ENCODE assay signal across 17 mouse cellular contexts in the genomic region with DNA sequence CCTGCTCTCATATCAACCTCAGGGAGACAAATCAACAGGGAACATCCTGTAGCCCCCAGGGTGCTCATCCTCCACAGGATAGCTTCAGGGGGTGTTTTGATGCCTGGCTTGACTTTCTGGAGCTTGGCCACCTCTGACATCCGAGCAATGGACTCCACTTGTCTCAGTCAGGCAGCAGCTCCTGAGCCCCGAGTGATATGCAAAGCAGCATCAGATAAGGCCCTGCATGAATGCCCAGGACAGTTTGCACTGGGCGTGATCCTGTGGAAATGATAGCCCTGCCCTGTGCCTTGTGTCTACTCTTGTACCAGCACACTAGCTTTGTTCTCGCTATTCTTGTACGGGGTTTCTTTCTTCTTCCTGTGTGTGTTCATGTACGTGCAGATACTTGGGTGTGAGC.
A peak's percentile ranks its signal among the peaks of the same experiment; 100 is the strongest.
DNase-seq lines count a peak whose midpoint lies in the region; ATAC-seq and TF ChIP-seq lines count a peak whose summit lies in the region.
"Had no signal": no experiment of that assay in that cellular context is flagged by ENCODE, and none has a peak within 500 bp of the region (broad histone marks: within the 10 kb centered on the region; RNA-seq: fewer than 3 reads in every experiment).

No protein-coding gene starts in this region.

- no peak for TF ChIP-seq CTCF in liver, adult 2 months (IDR thresholded peaks at IDR 0.05; ENCODE audit: low read depth, low read length)

- H3K27ac ChIP-seq in liver, adult 2 months (replicated peaks; ENCODE audit: insufficient read depth, low read depth, low read length), result peak overlapping the region; percentile 75
- H3K27ac ChIP-seq: embryonic facial prominence, embryonic 12.5 days; forebrain, embryonic 12.5 days; heart, embryonic 13.5 days; limb, embryonic 10.5 days had no signal

- H3K36me3 ChIP-seq in liver, adult 2 months (ENCODE audit: control insufficient read depth, insufficient read depth, low read length), result 0 out of 2 replicates have a peak, but pooled peaks cover 1% of the 10 kb centered on the region
- H3K36me3 ChIP-seq: embryonic facial prominence, embryonic 12.5 days; forebrain, embryonic 12.5 days; heart, embryonic 13.5 days; limb, embryonic 10.5 days had no signal

- peaks cover 33% of the 10 kb centered on the region for H3K4me1 ChIP-seq in liver, adult 2 months (ENCODE audit: control insufficient read depth, insufficient read depth, low read length)
- H3K4me1 ChIP-seq: embryonic facial prominence, embryonic 12.5 days had no signal

- H3K27me3 ChIP-seq in liver, adult 2 months (ENCODE audit: control insufficient read depth, insufficient read depth, low read length), result no peaks in the 10 kb centered on the region
- H3K27me3 ChIP-seq: embryonic facial prominence, embryonic 12.5 days; forebrain, embryonic 12.5 days; heart, embryonic 13.5 days had no signal

- no peak overlapping the region for H3K4me3 ChIP-seq in liver, adult 2 months (ENCODE audit: insufficient read depth, low read depth, low read length)
- H3K4me3 ChIP-seq: embryonic facial prominence, embryonic 12.5 days; forebrain, embryonic 12.5 days; heart, embryonic 13.5 days; limb, embryonic 10.5 days had no signal

- DNase-seq in c-Kit-positive CD71-positive TER-119-negative erythroid progenitor cells, embryonic 14.5 days (ENCODE audit: low read depth), result peak; percentile 67
- peak; percentile 69 for DNase-seq in c-Kit-positive CD71-positive TER-119-positive erythroid progenitor cells, embryonic 14.5 days (ENCODE audit: low spot score)
- peak; percentile 78 for DNase-seq in liver, adult 2 months (ENCODE audit: extremely low read depth, low read depth, low spot score)
- DNase-seq in gastrocnemius, adult 8-10 months (ENCODE audit: low spot score in 2 of 2), result no peak
- DNase-seq in left cerebral cortex, adult 11 months (ENCODE audit: low spot score), result no peak
- no peak for DNase-seq in layer of hippocampus, postnatal 36 days
- DNase-seq: adrenal gland, adult 8-10 months; cerebellum, adult 9-11 months; kidney, adult 11 months; kidney, postnatal 4 days; right cerebral cortex, adult 18-20 months had no signal

- H3K9ac ChIP-seq in liver, adult 2 months (ENCODE audit: low read depth, low read length), result no peak overlapping the region
- H3K9ac ChIP-seq: embryonic facial prominence, embryonic 12.5 days; forebrain, embryonic 12.5 days; heart, embryonic 13.5 days had no signal

- TF ChIP-seq POLR2A in liver, adult 2 months (IDR thresholded peaks at IDR 0.05; ENCODE audit: extremely low read depth, insufficient read depth, low read length), result no peak

- peak; percentile 83 for ATAC-seq in megakaryocyte progenitor cell, adult 5-6 weeks (replicated peaks; ENCODE audit: poor library complexity)
- ATAC-seq: CD4-positive, CD25-positive, alpha-beta regulatory T cell, adult 4 months had no signal

- WGBS in liver, adult 2 months, result 19% methylated on average over 6 of the region's 6 CpGs

- H3K79me2 ChIP-seq in liver, adult 2 months (ENCODE audit: control insufficient read depth, insufficient read depth, low read length), result peaks cover 21% of the 10 kb centered on the region; the same call in 1 of the 2 replicates

Comparison
In these comparisons a context has a peak if more than half of its experiments do, and no peak if none do; other contexts are left out.
1. DNase-seq: peak in c-Kit-positive CD71-positive TER-119-negative erythroid progenitor cells, embryonic 14.5 days (single experiment), c-Kit-positive CD71-positive TER-119-positive erythroid progenitor cells, embryonic 14.5 days (single experiment) and liver, adult 2 months (single experiment); none in gastrocnemius, adult 8-10 months (0 of 2), left cerebral cortex, adult 11 months (single experiment) and layer of hippocampus, postnatal 36 days (0 of 2).